Mouse (Mus musculus) cerebellum, adult 9-11 months (tissue): ENCODE results near the gene Gas2l2.

ENCODE experiments used
- DNase-seq: peaks from one replicate; pipeline ENCODE4 v3.0.0; 2022

Gene Gas2l2

GRCm38 (mm10) chr11:83393062-83393461, 36.2 kb downstream of the Gas2l2 start:
- DNase-seq, result no peak

- no peak for DNase-seq
Measured at GRCm38 (mm10) chr11:83383532-83383887, 45.7 kb downstream of the Gas2l2 start.

GRCm38 (mm10) chr11:83382876-83383531, 46.3 kb downstream of the Gas2l2 start:
- no peak for DNase-seq

GRCm38 (mm10) chr11:83379745-83380341, 49.4 kb downstream of the Gas2l2 start:
- no peak for DNase-seq
